Mouse (Mus musculus) cerebellum, adult 9-11 months (tissue): Measurements from ENCODE around the gene Gabrr1.

ENCODE experiments used
- DNase-seq: peaks from one replicate; pipeline ENCODE4 v3.0.0; 2022

Gabrr1 gene

DNA sequence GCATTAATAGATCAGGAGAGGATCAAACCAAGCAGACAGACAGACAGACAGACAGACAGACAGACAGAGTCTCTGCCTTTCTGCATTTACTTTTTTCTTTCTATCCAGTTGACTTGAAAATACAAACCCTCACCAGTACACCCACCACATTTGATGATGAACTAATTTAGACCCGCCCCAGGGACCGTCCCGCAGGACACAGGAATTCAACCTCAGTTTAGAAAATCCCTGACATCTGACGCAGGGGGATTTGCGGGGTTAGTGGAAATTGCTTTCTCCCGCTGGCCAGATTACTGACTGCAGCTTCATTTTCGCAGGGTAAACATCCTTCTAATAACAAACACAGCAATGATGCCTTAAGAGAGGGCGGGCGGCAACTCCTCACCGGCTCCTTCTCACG, at the start of gene Gabrr1:
Gene Gabrr1, plus strand, starts transcription at position 301 of the 400 bp plus-strand sequence.
- DNase-seq: no peak

DNA sequence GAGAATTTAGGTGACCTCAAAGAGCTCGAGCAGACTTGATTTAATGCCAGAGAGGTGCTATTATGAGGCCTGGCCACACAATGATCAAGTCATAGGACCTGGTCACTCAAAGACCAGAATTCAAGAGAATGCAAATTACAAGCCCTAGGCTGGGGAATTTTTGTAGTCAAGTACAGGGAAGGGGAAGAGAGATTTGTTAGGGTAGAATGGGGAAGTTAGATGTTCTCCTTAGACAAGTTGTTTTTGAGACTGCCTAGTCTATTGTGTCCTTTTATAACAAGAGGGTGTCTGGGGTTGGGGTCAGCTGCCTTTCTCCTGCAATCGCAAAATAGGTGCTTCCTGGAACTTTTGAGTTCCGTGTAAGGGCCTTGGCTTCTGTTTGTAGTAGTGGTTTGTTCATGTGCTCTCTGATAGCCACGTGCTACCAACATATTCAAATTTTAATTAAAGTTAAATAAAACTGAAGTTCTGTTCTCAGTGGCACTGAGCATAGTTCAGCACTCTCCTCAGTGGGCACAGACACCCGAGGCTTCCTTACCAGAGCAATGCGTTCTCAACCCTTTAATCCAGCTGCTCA, 33.1 kb upstream of the Gabrr1 start:
- DNase-seq: no peak

DNA sequence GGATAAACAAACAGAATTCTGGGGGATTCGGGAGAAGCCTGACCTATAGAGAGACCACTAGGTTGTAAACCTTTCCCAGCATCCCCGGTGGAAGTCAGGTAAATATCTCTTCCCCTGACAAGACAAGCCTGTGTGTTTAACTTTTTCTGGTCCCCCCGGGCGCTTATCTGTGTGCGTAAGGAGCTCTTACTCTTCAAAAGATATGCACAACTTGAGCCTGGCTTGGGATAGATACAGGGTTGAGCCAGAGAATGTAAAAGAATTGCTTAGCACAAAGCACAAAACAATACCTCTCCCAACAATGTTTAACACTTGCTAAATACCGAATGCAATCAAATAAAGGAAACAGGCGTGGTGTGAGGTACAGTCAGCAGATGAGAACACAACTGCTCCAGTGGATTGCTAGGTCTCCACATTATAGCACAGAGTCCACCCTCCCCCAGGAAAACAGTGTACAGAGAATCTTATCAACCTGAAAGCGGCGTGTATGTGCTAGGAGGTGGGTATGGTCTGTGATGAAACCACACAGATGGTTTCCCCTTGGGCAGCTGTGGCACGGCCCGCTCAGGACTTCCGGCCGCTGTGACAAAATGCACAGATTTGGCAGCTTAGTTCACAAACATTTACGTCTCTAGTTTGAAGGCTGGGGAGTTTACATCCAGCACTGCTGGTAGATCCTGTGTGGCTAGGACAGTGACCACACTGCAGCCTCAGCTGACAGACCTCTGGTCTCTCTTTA, 22.4 kb upstream of the Gabrr1 start:
- no peak for DNase-seq

DNA sequence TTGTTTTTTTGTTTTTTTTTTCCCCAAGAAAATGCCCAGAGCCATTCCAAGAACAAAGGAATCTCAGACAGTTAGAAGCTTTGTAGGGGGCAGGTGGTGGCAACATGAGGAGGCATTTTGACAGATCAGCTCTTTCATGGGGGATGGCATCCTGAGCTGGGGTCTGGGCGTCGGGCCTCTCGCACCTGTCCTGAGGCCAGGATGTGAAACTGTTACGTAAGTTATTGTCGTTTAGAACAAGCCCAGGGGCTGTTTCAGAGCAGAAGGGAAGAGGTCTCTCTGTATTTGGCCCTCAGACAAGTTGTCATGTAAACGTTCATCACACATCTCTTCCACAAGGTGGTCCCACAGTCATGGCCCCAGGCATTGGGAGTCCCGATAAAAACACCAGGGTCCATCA, 21.5 kb upstream of the Gabrr1 start:
- no peak for DNase-seq

DNA sequence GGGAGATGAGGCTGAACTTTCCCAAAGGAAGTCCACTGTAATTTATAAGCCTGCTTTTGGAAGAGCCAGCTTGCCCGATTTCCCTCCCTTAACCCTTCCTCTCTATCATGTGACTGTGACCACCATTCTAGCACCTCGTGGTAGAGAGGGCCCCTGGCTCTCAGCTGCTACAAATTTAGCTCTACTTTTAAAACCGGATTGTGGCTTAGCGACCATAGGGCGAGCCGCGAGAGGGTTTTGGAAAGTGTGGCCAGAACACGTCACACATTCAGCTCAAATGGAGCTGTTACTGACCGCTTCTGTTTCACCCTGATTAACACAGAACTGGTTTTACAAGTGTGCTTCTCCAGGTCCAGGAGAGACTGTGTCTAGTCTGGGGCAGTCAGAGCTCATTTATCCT, 21.0 kb upstream of the Gabrr1 start:
- no peak for DNase-seq

DNA sequence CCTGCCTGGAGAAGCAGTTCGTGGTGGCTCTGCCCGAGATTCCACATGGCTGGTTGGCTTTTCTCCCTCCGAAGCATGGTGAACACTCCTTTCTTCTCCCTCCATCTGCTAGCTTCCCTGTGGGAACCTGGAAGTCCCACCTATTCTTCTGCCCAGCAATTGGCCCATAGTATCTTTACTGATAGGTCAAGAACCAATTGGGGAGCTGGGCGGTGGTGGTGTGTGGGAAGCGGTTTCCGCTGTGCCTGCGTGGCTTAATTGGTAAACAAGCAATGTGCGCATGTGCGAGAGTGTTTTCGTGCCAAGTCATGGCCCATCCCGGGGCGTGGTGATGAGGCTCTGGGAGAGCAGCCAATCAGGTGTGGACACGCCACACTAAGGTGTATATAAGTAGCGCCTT, 19.5 kb upstream of the Gabrr1 start:
- DNase-seq: peak; percentile 36

DNA sequence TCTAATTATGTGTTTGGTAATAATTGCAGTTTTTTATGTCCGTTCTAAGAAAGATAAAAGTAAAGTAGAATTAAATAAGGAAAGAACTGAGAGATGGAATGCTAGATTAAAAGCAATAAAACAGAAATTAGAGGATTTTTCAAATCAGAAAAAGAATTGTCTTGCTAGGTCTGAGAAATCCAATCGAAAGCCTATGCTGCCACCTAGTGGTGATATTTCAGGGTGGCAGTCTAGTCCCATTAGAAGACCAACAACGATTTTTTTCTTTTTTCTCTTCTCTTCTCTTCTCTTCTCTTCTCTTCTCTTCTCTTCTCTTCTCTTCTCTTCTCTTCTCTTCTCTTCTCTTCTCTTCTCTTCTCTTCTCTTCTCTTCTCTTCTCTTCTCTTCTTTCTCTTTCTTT, 13.2 kb upstream of the Gabrr1 start:
- peak; percentile 69 for DNase-seq

DNA sequence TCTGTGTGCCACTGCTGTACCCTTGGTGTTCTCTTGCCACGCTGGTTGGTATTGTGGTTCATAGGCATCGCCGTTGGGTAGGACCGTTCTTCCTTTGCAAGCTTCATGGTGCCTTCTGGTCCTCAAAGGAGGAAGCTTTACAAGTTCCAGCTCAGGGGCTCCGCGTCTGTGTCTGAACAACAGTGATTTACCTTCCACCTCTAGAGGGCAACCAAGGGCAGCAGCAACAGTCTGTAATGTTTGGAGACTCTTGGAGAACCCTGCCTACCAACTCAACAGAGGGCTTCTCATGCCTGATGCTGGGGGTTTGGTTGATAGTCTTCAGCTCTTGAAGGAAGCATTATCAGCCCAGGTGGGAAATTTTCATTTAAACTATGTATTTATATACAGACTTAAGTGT, 7.8 kb upstream of the Gabrr1 start:
- peak; percentile 62 for DNase-seq

DNA sequence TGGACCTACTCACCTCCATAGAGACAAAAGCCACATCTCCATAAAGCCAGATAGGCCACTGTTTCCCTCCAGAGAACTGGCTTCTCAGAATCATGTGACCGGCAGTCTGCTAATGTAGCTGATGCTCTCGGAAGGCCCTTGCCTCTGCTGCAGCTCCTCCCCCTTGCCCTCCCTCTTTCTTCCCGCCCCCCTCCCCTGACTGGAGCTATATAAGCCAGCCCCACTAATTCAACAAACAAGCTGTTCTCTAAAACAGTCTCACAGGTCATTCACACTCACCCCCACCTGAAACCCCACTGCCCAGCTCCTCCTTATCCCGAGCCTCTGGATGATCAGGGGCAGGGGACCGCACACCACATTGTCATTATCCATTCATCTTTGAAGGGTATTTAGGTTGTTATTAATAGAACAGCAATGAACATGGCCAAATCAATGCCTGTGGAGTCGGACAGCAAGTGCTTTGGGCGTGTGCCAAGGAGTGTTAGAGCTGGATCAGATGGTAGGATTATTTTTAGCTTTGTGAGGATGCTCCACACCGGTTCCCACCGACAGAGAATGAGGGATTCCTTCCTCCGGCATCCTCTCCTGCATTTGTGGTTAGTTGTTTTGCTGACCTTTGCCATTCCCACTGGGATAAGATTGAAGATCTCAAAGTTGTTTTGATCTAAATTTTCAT, 6.8 kb upstream of the Gabrr1 start:
- peak; percentile 66 for DNase-seq

DNA sequence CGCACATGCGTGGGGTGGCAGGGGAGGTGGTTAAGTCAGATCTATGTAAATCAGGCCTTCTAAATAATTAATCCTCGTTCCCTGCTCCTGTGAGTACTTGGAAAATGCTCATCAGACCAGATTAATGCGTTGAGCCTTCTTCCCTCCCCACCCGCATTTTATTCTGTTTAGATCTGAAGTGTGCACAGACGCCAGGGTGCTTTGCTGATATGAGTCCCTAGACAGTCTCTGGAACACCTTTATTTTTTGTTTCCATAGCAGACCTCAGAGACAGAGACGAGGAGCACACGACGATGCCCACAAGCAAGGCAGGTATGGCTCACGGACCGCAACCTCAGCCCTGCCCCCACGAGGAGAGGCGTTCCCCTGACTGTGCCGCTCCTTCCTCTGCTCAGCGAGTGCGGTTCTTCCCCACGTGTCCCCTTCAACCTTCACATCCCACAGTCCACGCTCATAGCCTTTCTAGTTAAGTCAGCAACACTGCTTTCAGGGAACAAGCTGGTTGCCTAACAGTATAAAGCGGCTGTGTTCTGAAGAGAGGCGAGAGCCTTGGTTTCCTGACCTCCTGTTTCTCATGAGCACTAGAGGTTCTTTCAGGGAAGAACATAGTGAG, 14.5 kb downstream of the Gabrr1 start:
- DNase-seq: no peak

DNA sequence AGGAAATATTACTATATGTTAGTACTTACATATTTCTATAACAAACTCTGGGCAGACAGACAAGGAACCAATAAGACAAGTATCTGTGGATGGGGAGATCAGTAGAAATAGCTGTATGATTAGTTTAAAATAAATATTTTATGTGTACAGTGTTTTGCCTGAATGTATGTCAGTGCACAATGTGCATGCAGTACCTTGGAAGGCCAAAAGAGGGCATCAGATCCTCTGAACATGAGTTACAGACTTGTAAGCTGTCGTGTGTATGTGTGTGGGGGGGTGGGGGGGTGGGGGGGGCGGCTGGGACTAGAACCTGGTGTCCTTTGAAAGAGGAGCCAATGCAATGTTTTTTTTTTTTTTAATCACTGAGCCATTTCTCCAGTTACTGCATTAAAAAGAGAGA, 15.5 kb downstream of the Gabrr1 start:
- peak; percentile 31 for DNase-seq

DNA sequence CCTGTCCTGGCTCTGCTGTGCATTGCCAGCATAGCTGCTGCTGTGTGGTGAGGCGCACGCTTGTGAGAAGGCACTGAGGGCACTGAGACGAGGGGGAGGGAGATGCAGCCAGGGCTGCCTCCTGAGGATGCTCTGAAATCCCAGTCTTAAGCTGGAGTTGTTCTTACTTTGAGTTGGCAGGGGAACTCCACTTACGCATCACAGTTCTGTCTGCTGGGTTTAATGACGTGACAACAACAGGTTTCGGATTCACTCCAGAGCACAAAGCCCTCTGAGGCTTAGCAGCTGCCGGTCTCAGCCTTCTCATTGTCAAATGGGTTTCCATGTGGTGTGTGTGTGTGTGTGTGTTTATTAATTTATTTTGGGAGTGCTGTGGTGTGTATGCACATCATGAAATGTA, 16.8 kb downstream of the Gabrr1 start:
- DNase-seq: no peak

DNA sequence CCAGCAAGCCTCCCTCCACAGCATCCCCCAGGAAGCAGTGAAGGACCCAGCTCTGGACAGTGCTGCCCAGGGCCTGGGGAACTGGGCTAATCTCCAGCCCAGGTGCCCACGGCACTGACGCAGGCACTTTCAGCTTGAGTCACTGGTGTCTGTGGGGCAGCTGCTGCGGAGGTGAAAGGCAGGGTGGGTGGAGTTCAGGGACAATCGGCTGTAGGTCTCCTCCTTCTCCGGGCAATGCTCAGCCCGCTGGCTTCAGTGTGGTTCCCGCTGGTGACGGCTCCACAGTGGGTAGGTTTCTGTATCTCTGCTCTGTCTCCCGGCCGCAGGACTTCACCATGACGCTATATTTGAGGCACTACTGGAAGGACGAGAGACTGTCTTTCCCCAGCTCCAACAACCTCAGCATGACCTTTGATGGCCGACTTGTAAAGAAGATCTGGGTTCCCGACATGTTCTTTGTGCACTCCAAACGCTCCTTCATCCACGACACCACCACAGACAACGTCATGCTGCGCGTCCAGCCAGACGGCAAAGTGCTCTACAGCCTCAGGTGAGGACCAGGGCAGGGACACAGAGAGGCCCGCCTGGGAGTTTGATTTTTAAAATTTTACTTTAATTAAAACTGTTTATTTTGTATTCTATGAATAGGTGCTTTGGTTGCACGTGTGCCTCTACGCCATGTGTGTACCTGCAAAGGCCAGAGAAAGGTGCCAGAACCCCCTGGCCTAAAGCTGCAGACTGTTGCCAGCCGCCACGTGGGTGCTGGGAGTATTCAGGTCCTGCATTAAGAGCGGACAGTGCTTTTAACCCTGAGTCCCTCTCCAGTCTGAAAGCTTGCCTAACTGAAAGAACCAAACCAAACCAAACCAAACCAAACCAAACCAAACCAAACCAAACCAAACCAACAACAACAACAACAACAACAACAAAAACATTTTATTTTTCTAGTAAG, 20.0 kb downstream of the Gabrr1 start:
- no peak for DNase-seq

DNA sequence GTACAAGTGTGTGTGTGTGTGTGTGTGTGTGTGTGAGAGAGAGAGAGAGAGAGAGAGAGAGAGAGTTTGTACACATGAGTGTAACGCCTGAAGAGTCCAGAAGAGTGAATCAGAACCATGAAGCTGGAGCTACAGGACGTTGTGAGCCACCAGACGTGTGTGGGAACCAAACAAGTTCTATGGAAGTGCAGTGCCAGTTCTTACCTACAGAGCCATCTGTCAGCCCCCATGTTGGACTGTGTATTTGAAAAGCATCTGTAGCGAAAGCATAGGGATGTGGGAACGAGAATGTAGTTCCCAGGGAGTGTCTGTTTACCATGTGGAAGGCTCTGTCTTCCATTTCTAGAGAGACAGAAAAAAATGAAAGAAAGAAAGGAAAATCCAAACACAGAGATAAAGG, 51.2 kb downstream of the Gabrr1 start:
- DNase-seq: no peak

DNA sequence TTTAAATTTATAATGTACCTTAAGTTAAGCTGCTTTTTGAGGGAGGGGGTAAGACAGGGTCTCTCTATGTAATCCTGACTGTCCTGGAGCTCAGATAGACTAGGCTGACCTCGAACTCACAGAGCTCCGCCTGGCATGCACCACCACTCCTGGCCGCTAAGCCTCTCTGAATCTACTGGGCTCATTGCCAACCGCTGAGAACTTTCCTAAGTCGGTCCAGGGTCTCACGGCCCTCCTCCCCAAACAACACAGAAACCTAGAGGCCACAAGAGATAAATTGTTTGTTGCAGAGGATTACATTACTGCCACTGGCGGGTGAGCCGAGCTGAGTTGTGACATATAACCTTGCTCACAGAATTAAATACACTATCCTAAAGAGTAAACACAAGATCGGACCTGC, 55.8 kb downstream of the Gabrr1 start:
- DNase-seq: peak; percentile 64

DNA sequence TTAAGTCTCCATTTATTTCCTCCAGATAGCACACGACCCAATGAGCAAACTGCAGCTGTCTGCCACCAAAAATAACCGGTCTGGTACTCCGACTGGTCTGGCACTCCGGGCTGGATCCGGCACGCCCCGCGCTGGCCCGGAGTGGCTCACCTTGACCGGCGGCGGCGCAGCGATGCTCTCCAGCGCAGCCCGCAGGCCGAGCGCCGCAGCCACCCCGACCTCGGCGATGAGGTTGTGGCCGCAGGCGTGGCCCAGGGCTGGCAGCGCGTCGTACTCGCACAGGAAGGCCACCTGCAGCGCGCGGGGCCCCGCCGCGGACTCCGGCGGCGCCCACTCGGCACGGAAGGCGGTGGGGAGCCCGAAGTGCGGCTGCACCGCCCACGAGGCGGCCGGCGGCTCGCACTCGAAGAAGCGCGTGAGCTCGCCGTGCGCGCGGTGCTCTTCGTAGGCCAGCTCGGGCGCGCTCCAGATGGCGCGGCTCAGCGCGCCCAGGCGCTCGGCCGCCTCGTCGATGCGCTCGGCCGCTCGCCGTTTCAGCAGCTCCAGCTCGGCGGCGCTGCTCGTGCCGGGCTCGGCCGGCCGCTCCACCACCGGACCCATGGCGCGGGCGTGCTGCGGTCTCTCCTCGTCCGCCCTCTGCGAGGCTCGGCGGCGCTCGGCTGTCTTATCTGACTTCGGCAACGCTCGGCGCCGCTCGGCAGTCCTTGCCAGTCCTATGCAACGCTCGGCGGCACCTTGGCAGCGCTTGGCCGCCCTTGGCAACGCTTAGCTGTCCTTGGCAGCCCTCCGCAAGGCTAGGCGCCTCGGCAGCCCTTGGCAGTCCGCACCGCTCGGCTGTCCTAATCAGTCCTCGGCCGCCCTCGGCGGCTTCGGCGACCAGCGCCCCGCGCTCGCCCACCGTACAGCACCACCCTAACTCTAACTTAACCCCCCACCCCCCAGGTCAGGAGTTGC, 56.7 kb downstream of the Gabrr1 start:
- DNase-seq: peak; percentile 97

DNA sequence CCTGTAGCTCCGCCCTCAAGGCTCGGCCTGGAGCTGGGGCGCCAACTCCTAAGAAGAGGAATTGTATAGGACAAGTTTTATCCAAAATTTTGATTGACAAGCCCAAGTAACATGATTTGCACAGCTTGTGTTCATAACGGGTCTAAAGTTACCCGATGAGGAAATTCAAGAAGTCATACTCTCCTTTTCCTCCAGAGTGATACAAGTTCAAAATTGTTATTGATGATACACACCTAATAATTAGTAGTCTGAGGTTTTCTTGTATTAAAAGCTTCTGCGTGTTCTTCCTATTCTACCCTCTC, 57.4 kb downstream of the Gabrr1 start, which contains the start of gene Pm20d2:
Gene Pm20d2, minus strand, starts transcription at position 3 of the 302 bp plus-strand sequence.
- no peak for DNase-seq

DNA sequence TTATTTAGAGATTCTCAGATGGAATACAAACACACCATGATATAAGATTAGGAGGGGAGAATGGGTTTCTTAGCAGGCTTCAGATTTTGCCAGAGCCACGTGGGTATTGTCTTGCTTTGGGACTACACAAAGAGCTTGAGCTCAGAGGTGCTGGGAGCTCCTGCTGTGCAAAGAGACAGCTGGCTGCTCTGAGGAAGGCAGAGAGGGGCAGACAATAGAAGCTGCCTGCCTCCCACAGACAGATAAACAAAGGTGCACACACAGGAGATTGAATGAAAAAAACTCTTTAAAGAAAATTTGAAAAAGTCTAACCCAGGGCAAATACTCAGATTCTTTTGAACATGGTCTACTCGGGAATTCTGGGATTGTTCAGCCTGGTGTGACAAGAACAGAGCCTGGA, 65.8 kb downstream of the Gabrr1 start:
- DNase-seq: no peak

DNA sequence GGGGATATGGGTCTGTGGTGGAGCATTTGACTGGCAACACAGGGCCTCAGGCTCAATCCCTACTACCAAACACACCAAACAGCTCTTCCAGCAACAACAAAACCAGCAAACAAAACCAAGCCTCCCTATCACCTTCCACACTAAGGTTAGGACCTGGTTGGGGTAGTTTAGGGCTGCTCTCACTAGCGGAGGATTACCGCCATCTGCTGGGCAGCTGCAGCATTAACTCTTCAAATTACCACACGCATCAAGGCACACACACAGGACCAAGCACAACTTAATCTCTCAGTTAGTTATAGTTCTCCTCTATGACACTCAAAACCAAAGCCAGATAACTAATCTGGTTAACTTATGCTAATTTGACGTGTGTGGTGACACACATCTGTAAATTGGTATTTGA, 72.4 kb downstream of the Gabrr1 start:
- peak; percentile 66 for DNase-seq

DNA sequence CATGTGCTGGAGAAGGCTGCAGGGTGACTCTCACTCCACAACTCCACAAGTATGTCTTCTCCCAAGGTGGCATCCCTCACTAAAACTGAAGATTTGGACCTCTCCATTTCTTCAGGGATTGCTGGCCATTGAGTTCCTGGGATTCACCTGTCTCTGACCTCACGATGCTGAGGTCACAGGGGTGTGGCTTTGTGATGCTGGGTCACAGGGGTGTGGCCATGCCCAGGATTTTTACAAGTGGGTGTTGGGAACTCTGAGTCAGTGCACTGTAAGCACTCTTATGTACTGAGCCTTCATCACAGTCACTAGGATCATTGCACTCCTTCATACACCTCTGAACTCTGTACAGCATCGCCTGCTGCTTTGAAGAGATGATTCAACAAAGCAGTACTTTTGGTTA, 75.2 kb downstream of the Gabrr1 start:
- DNase-seq: no peak
